Mouse (Mus musculus) E14TG2a.4 (cell line): Measurements from ENCODE around the gene Ccl17.

Experiments used
- H3K27me3 ChIP-seq: 2 replicates; pipeline ENCODE4 v1.6.1; 2014; ENCODE audit warnings: low read length, control low read depth; ENCODE audit not compliant: insufficient read depth
- H3K36me3 ChIP-seq: 2 replicates; pipeline ENCODE4 v1.6.1; 2014; ENCODE audit warnings: low read length, control low read depth; ENCODE audit not compliant: insufficient read depth
- H3K4me1 ChIP-seq: replicated peaks from 2 replicates; pipeline ENCODE4 v1.6.1; 2014; ENCODE audit warnings: low read depth, low read length, control low read depth
- H3K4me3 ChIP-seq: replicated peaks from 2 replicates; pipeline ENCODE4 v1.5.1; 2014; ENCODE audit warnings: mild to moderate bottlenecking, low read length
- H3K9me3 ChIP-seq: 2 replicates; pipeline ENCODE4 v1.6.1; 2014; ENCODE audit warnings: low read length, control low read depth
- CTCF ChIP-seq: conservative IDR thresholded peaks from 2 replicates; pipeline ENCODE4 v1.5.1; 2014; ENCODE audit warnings: low read length
- NANOG ChIP-seq: IDR thresholded peaks from 2 replicates; pipeline ENCODE4 v1.6.1; 2014; ENCODE audit warnings: borderline replicate concordance, low read length, mixed read lengths
- POU5F1 ChIP-seq: IDR thresholded peaks from 2 replicates; pipeline ENCODE4 v1.6.1; 2014; ENCODE audit warnings: low read length, borderline replicate concordance

Gene Ccl17

GRCm38 (mm10) chr8:94785995-94786595 is 24.2 kb upstream of the Ccl17 start:
- no peaks in the 10 kb centered on the region for H3K9me3 ChIP-seq
- peaks cover 66% of the 10 kb centered on the region for H3K4me1 ChIP-seq
- no peak overlapping the region for H3K4me3 ChIP-seq
- 0 out of 2 replicates have a peak, but pooled peaks cover 3% of the 10 kb centered on the region for H3K27me3 ChIP-seq
- no peaks in the 10 kb centered on the region for H3K36me3 ChIP-seq
- TF ChIP-seq NANOG = no peak
- no peak for TF ChIP-seq POU5F1
- TF ChIP-seq CTCF = no peak

- TF ChIP-seq NANOG = no peak
- no peak for TF ChIP-seq CTCF
- TF ChIP-seq POU5F1 = no peak
- no peaks in the 10 kb centered on the region for H3K9me3 ChIP-seq
- peaks cover 50% of the 10 kb centered on the region for H3K4me1 ChIP-seq
- H3K4me3 ChIP-seq = peak overlapping the region; percentile 8; the same call in 1 of the 2 replicates
- 0 out of 2 replicates have a peak, but pooled peaks cover 3% of the 10 kb centered on the region for H3K27me3 ChIP-seq
- H3K36me3 ChIP-seq = no peaks in the 10 kb centered on the region
Measured at GRCm38 (mm10) chr8:94787524-94788501, 22.4 kb upstream of the Ccl17 start.

GRCm38 (mm10) chr8:94789256-94789955 is 20.8 kb upstream of the Ccl17 start:
- no peaks in the 10 kb centered on the region for H3K9me3 ChIP-seq
- H3K4me3 ChIP-seq = no peak overlapping the region
- no peaks in the 10 kb centered on the region for H3K27me3 ChIP-seq

DNA sequence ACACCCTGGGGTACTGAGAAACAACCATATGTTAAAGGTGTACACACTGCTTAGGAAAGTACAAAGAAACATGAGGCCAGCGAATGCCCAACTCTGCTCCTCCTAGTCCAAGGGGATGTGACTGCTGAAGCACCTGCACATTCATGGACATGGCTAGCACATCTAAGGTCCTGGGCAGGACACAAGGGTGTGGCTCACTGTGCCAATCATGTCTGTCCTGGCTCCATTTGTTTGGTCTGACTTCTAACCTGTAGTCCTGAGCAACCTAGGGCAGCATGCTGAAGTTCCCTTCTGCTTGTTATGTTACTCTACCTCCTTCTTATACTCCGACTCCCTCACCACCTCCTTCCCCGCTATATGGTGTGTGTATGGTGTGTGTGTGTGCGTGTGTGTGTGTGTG is 15.9 kb upstream of the Ccl17 start:
- Histone ChIP-seq H3K9me3 (no peaks in the 10 kb centered on the region), H3K4me1 (peaks cover 3% of the 10 kb centered on the region; the same call in 1 of the 2 replicates), H3K4me3 (no peak overlapping the region), H3K27me3 (no peaks in the 10 kb centered on the region), H3K36me3 (no peaks in the 10 kb centered on the region)
- TF ChIP-seq NANOG (no peak), CTCF (no peak), POU5F1 (no peak)

More at GRCm38 (mm10) chr8:94789256-94789955, 20.8 kb upstream of the Ccl17 start:
- H3K4me1 ChIP-seq = peaks cover 45% of the 10 kb centered on the region
- TF ChIP-seq NANOG (no peak), CTCF (no peak), POU5F1 (no peak)
- no peaks in the 10 kb centered on the region for H3K36me3 ChIP-seq

DNA sequence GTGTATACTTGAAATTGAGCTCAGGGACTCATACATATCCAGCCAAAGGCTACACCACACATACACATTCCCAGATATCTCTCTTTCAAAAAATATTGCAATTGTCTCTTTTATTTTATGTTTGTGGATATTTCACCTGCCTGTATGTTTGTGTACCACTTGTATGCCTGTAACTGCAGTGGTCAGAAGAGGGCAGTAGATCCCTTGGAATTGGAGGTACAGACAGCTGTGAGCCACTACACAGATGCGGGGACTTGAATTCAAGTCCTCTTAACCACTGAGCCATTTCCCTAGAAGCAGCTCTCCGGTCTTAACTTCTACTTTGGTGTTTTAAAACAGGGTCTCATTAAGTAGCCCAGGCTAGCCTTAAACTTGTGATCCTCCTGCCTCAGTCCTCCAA is 15.5 kb upstream of the Ccl17 start:
- H3K27me3 ChIP-seq = no peaks in the 10 kb centered on the region
- TF ChIP-seq NANOG = no peak
- no peak for TF ChIP-seq POU5F1
- no peak for TF ChIP-seq CTCF
- no peaks in the 10 kb centered on the region for H3K4me1 ChIP-seq
- H3K4me3 ChIP-seq = no peak overlapping the region
- no peaks in the 10 kb centered on the region for H3K36me3 ChIP-seq
- no peaks in the 10 kb centered on the region for H3K9me3 ChIP-seq

DNA sequence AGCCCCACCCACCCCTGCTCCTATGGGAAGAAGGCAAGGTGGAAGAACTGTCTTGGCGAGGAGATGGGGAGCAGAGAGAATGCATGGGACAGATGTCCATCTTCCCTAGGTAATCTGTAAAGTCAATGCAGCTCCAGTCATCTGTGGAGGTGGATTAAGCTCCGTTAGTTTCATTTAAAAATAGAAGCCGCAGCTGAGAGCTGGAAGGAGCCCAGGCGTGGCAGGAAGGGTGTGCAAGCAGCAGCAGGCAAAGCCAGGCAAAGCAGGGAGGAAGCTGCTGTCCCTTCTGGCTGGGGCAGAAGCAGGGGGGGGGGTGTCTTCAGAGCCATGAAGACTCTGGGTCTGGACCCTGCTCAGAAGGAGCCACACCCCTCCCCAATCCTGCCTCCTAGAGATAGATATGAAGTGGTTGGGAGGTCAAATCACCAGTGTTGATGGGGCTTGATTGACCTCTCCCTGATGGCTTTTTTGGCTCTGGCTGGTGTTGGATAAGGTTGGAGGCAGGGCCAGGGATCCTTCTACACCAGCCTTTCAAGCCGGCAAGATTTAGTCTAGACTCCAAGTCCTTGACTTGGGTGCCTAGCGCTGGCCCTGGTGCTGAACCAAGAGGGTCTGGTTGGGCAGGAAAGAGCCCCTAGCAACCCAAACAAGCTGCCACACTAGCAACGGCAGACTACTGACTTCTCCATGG is 9.8 kb upstream of the Ccl17 start:
- no peak for TF ChIP-seq NANOG
- no peak for TF ChIP-seq POU5F1
- no peak for TF ChIP-seq CTCF
- no peak overlapping the region for H3K4me3 ChIP-seq
- H3K9me3 ChIP-seq = no peaks in the 10 kb centered on the region
- H3K4me1 ChIP-seq = peaks cover 19% of the 10 kb centered on the region
- no peaks in the 10 kb centered on the region for H3K36me3 ChIP-seq
- peaks cover 6% of the 10 kb centered on the region; the same call in 1 of the 2 replicates for H3K27me3 ChIP-seq

GRCm38 (mm10) chr8:94801293-94802095 is 8.8 kb upstream of the Ccl17 start:
- TF ChIP-seq POU5F1 = no peak
- no peak for TF ChIP-seq NANOG
- TF ChIP-seq CTCF = 0 out of 2 replicates have a peak, but pooled peaks have one; percentile 32
- Histone ChIP-seq H3K27me3 (peaks cover 10% of the 10 kb centered on the region; the same call in 1 of the 2 replicates), H3K4me1 (peaks cover 19% of the 10 kb centered on the region), H3K36me3 (no peaks in the 10 kb centered on the region), H3K9me3 (no peaks in the 10 kb centered on the region), H3K4me3 (no peak overlapping the region)

GRCm38 (mm10) chr8:94802375-94802774 is 7.9 kb upstream of the Ccl17 start:
- no peak for TF ChIP-seq CTCF
- Histone ChIP-seq H3K9me3 (no peaks in the 10 kb centered on the region), H3K36me3 (no peaks in the 10 kb centered on the region), H3K27me3 (peaks cover 16% of the 10 kb centered on the region), H3K4me1 (peaks cover 21% of the 10 kb centered on the region), H3K4me3 (no peak overlapping the region)
